Mouse (Mus musculus) forebrain, embryonic 14.5 days (tissue): ENCODE data around the gene Ctcfl. TPM values are rescaled to one million over a fixed set of nuclear protein-coding genes. Genes with fewer than 3 reads are reported as not detected.
"Not testable (repeated sequence)": the region's sequence is repeated elsewhere in the genome, so short reads cannot be mapped to it uniquely, and the experiment has no call there.

Experiments used
- ATAC-seq: fragments of 200-750 bp; cut with Nextera tagmentation; 2 replicates; pipeline ENCODE4 v1.8.0; 2017; ENCODE audit warnings: mild to moderate bottlenecking, moderate library complexity
- DNase-seq: peaks from one replicate; pipeline ENCODE4 v3.0.0-alpha.2; 2015; ENCODE audit warnings: low spot score
- H3K27ac ChIP-seq: fragments of 300-500 bp; sonication (generic); 2 replicates; pipeline ENCODE4 v1.5.1; 2014; ENCODE audit warnings: low read depth, mild to moderate bottlenecking, control low read depth, low read length, moderate library complexity
- H3K27me3 ChIP-seq: fragments of 300-500 bp; sonication (generic); replicated peaks from 2 replicates; pipeline ENCODE4 v1.6.1; 2014; ENCODE audit warnings: low read length, control low read depth, mixed read lengths; ENCODE audit not compliant: control insufficient read depth, insufficient read depth
- H3K36me3 ChIP-seq: fragments of 300-500 bp; sonication (generic); 2 replicates; pipeline ENCODE4 v1.6.1; 2014; ENCODE audit warnings: low read length, control low read depth; ENCODE audit not compliant: control insufficient read depth, insufficient read depth
- H3K4me1 ChIP-seq: fragments of 300-500 bp; sonication (generic); 2 replicates; pipeline ENCODE4 v1.6.1; 2014; ENCODE audit warnings: antibody characterized with exemption, low read length, control low read depth; ENCODE audit not compliant: control insufficient read depth, insufficient read depth
- H3K4me2 ChIP-seq: fragments of 300-500 bp; sonication (generic); 2 replicates; pipeline ENCODE4 v1.6.1; 2014; ENCODE audit warnings: mild to moderate bottlenecking, control low read depth, low read length
- H3K4me3 ChIP-seq: fragments of 300-500 bp; sonication (generic); 2 replicates; pipeline ENCODE4 v1.5.1; 2014; ENCODE audit warnings: low read depth, low read length, control low read depth
- H3K9ac ChIP-seq: fragments of 300-500 bp; sonication (generic); 2 replicates; pipeline ENCODE4 v1.6.1; 2014; ENCODE audit warnings: mild to moderate bottlenecking, low read length, control low read depth, moderate library complexity
- H3K9me3 ChIP-seq: fragments of 300-500 bp; sonication (generic); replicated peaks from 2 replicates; pipeline ENCODE4 v1.6.1; 2016; ENCODE audit warnings: low read length, control low read depth, mixed read lengths; ENCODE audit not compliant: control insufficient read depth
- WGBS: fragments of 180-500 bp; shearing (Covaris S2); extraction: QIAGEN DNeasy Blood & Tissue Kit; methylation state at CpG from one replicate; pipeline ENCODE4 v1.1.7; 2014; 5-methylcytosine and 5-hydroxymethylcytosine counted together
- polyA plus RNA-seq: library from polyadenylated mRNA; unstranded; fragments of >200 nt; fragmentation: Nextera tagmentation; extraction: Ambion mirVana; gene quantifications from 2 replicates; pipeline ENCODE4 v1.2.1, GENCODE M21; 2014

The Ctcfl gene
- polyA plus RNA-seq, 1 experiment from 2014 or later, result not detected

DNA sequence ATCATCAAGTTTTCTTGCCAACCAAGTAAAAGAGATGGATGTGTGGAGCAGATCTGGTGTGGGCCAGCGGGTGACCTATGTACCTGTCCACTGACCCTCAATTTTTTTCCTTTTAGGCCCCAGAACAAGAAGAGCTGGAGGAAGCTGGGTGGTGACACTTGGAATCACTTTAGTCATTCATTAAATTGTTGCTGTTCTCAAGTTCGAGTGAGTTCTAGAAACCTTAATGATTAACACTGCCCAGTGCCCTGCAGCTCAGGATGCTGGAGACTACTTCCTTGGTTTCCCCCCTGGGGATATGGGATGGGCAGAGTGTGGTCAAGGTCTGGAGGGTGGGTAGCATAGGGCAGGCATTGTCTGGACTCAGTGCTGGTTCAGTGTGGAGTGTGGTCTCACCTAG lies 9.8 kb upstream of the Ctcfl start:
- H3K9ac ChIP-seq, result no peak overlapping the region
- no peak for DNase-seq
- no peaks in the 10 kb centered on the region for H3K9me3 ChIP-seq
- no peak overlapping the region for H3K27ac ChIP-seq
- 85% methylated on average over 2 of the region's 2 CpGs for WGBS
- H3K36me3 ChIP-seq, result no peaks in the 10 kb centered on the region
- no peak overlapping the region for H3K4me2 ChIP-seq
- H3K4me3 ChIP-seq, result no peak overlapping the region
- no peaks in the 10 kb centered on the region for H3K4me1 ChIP-seq
- H3K27me3 ChIP-seq, result no peaks in the 10 kb centered on the region
- ATAC-seq, result no peak

DNA sequence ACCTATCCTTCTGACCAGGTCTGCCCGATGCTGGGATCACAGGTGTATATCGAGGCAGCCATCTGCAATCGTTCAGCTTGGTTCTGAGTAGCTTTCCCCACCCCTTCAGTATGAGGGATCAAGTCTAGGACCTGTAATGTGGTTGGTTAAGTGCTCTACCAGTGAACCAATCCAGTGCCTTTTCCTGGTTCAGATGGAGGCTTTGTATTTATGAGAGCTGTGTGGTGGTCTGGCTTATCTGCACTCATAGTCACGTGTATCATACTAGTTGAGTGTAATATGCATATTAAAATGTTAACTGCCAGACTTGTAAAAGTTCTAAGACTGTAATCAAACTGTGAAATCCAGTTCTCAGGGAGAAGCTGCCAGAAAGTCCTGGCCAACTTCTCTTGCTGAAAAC lies 7.1 kb upstream of the Ctcfl start:
- Histone ChIP-seq H3K27me3 (no peaks in the 10 kb centered on the region), H3K9ac (no peak overlapping the region), H3K4me2 (no peak overlapping the region), H3K4me1 (no peaks in the 10 kb centered on the region), H3K36me3 (no peaks in the 10 kb centered on the region), H3K27ac (no peak overlapping the region), H3K4me3 (no peak overlapping the region), H3K9me3 (no peaks in the 10 kb centered on the region)
- ATAC-seq, result no peak
- no peak for DNase-seq
- 88% methylated on average over 4 of the region's 4 CpGs for WGBS

DNA sequence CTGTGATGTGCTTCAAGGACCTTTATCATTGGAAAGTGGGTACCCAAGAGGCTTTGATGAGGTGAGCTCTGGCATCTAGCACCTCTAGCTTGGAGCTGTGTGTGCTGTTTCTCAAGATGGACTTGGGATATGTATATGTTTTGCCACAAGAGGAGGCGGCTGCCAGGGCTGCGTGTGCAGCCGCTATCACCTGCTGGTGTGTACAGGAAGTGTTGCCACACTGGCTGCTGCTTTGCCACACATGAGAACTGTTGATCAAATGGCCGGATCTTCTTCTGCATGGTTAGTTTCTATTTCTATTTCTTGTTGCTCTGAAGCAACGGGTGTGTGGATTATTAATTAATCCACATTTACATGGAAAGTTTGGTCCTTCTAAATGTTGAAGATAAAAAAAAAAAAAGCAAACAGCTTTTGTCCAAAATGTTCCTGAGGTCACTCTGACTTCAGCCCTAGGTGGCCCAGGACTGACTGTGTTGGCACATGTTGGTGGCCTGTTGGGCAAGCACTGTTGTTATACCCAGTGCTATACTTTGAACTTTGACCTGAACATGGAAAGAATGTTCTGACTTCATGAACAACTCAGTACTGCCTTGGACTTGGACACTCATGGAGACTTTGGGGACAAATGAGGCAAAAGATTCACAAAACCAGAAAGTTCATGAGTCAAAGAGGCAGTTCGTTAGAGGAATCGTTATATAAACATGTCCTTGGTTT lies 4.9 kb upstream of the Ctcfl start:
- ATAC-seq (no peak), DNase-seq (no peak)
- WGBS, result 90% methylated on average over 7 of the region's 7 CpGs
- Histone ChIP-seq H3K27me3 (no peaks in the 10 kb centered on the region), H3K9me3 (no peaks in the 10 kb centered on the region), H3K4me1 (no peaks in the 10 kb centered on the region), H3K36me3 (no peaks in the 10 kb centered on the region), H3K9ac (no peak overlapping the region), H3K27ac (no peak overlapping the region), H3K4me3 (no peak overlapping the region), H3K4me2 (no peak overlapping the region)

DNA sequence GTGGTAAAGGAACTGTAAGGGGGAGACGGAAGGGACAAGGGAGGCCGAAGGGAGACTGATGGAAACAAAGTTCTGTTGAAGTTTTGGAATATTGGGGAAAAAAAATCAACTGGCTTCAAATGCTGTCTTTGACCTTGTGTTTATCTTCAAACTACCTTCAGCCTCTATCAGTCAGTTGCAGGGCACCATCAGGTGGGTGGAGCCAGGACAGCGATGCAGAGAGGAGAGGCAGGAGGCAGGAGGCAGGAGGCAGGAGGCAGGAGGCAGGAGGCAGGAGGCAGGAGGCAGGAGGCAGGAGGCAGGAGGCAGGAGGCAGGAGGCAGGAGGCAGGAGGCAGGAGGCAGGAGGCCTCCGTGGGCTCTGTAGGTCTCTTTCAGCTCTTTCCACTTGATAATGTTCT lies 792 bp upstream of the Ctcfl start:
- not testable (repeated sequence) for H3K36me3 ChIP-seq, DNase-seq, H3K27me3 ChIP-seq, ATAC-seq, H3K4me2 ChIP-seq, H3K27ac ChIP-seq, H3K4me3 ChIP-seq, H3K9ac ChIP-seq, H3K4me1 ChIP-seq, H3K9me3 ChIP-seq
- WGBS, result 64% methylated on average over 4 of the region's 4 CpGs

DNA sequence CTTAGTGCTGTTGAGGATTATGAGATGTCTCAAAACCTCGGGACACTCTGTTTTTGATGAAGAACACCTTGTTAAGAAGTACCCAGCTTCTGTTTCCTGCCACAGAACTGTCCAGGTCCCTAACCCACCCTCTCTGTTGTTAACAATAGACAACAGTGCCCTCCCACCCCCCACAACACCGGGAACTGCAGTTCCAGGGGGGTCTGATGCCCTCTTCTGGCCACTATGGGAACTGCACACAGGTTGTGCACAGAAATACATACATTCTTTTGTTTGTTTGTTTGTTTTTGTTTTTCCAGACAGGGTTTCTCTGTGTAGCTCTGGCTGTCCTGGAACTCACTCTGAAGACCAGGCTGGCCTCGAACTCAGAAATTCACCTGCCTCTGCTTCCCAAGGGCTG lies 5.5 kb downstream of the Ctcfl start:
- H3K27me3 ChIP-seq, ATAC-seq, H3K9ac ChIP-seq, H3K27ac ChIP-seq, H3K36me3 ChIP-seq, H3K4me1 ChIP-seq, H3K4me3 ChIP-seq, H3K9me3 ChIP-seq, DNase-seq, H3K4me2 ChIP-seq: not testable (repeated sequence)
- 60% methylated on average over 3 of the region's 3 CpGs for whole genome bisulfite sequencing

DNA sequence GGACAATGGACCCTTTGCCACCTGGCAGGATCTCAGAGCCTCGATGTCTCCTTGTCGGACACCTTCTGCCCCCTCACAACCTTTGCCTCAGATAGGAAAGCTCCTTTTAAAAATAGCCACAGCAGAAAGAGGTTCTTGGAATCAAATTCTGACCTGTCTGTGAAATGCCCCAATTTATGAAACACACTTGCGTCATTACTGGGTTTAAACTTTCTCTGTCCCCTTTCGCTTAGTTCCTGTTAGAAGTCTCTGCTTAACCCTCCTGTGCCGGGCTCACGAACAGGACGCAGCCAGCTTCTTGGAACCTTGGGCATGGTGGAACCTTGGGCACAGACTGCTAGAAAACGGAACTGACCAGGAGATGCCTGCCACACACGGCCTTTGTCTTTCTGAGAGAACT lies 8.8 kb downstream of the Ctcfl start:
- H3K4me3 ChIP-seq, result no peak overlapping the region
- H3K27ac ChIP-seq, result no peak overlapping the region
- 0 out of 2 replicates have a peak, but pooled peaks cover 8% of the 10 kb centered on the region for H3K27me3 ChIP-seq
- H3K9me3 ChIP-seq, result no peaks in the 10 kb centered on the region
- H3K4me1 ChIP-seq, result no peaks in the 10 kb centered on the region
- H3K9ac ChIP-seq, result no peak overlapping the region
- H3K4me2 ChIP-seq, result no peak overlapping the region
- no peak for DNase-seq
- WGBS, result 93% methylated on average over 9 of the region's 9 CpGs
- H3K36me3 ChIP-seq, result no peaks in the 10 kb centered on the region
- no peak for ATAC-seq

DNA sequence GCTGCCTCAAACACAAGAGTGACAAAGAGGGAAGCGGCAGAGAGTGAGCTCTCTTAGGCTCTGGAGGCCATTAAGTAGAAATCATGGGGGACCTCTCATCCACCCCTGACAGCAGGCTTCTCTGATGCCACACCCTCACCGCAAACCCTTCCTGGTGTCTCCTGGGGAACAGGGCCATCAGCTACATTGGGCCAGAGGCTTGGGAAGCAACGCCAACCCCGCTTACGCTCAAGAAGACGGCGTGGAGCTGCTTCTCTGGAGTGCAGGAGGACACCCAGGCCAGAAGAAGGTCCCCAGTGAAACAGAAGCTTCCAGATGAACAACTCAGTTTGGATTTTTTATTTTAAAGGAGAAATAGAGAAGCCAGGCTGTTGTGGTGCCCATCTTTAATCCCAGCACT lies 9.8 kb downstream of the Ctcfl start:
- H3K27me3 ChIP-seq, result 0 out of 2 replicates have a peak, but pooled peaks cover 8% of the 10 kb centered on the region
- no peaks in the 10 kb centered on the region for H3K36me3 ChIP-seq
- ATAC-seq, result no peak
- no peaks in the 10 kb centered on the region for H3K9me3 ChIP-seq
- 91% methylated on average over 7 of the region's 7 CpGs for WGBS
- no peak overlapping the region for H3K4me2 ChIP-seq
- H3K4me3 ChIP-seq, result no peak overlapping the region
- no peaks in the 10 kb centered on the region for H3K4me1 ChIP-seq
- DNase-seq, result no peak
- no peak overlapping the region for H3K9ac ChIP-seq
- no peak overlapping the region for H3K27ac ChIP-seq

DNA sequence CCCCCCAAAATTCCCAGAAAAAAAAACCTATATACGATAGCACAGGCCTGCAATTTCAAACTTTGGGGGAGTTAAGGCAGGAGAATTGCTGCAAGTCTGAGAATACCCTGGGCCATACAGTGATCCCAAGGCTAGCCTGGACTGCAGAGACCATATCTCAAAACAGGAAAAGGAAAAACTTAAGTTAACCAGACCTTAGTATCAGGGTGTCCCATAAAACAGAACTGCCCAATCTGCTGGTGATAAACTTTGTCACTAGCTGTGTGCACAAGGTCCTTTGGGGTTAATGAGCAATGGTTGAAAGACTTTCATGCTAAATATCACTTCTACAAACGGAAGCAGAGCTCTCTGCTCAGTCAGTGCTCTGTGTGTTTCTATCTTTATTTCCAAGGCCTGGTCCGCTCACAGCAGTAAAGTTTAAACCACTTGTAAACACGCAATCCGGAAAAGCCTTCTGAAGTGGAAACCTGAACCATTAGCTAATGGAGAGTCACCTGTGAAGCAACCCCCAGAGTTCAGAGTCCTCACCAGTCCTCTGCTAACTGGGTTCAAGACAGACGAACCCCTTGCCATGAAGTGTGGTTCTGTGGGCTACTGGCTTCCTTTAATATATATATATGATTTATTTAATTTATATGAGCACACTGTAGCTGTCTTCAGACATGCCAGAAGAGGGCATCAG lies 10.7 kb downstream of the Ctcfl start:
- WGBS, result 82% methylated on average over 6 of the region's 6 CpGs
- Histone ChIP-seq H3K36me3 (no peaks in the 10 kb centered on the region), H3K4me1 (no peaks in the 10 kb centered on the region), H3K4me3 (no peak overlapping the region), H3K27me3 (0 out of 2 replicates have a peak, but pooled peaks cover 8% of the 10 kb centered on the region), H3K27ac (no peak overlapping the region), H3K9ac (no peak overlapping the region), H3K9me3 (no peaks in the 10 kb centered on the region), H3K4me2 (no peak overlapping the region)
- no peak for DNase-seq
- no peak for ATAC-seq
